Mouse (Mus musculus): ENCODE data around the gene Fam217a. TPM values are rescaled to one million over a fixed set of nuclear protein-coding genes. Genes with fewer than 3 reads are reported as not detected.
"Not testable (repeated sequence)": the region's sequence is repeated elsewhere in the genome, so short reads cannot be mapped to it uniquely, and the experiment has no call there.

Gene Fam217a
- polyA plus RNA-seq, 1 experiment from 2014 or later = 0.87 TPM

GRCm38 (mm10) chr13:34864420-34865169 lies 59.5 kb downstream of the Fam217a start:
- no peak overlapping the region for H3K4me2 ChIP-seq
- no peaks in the 10 kb centered on the region for H3K4me1 ChIP-seq
- peak; percentile 83 for ATAC-seq (ENCODE audit: low FRiP score)
- H3K36me3 ChIP-seq = no peaks in the 10 kb centered on the region
- H3K27me3 ChIP-seq (replicated peaks) = no peaks in the 10 kb centered on the region
- H3K27ac ChIP-seq (replicated peaks) = no peak overlapping the region
- 40% methylated on average over 7 of the region's 7 CpGs for WGBS
- no peaks in the 10 kb centered on the region for H3K9me3 ChIP-seq (replicated peaks)
- no peak overlapping the region for H3K9ac ChIP-seq (replicated peaks)
- no peak overlapping the region for H3K4me3 ChIP-seq (replicated peaks)

- not testable (repeated sequence) for H3K4me1 ChIP-seq; ATAC-seq (ENCODE audit: low FRiP score); H3K36me3 ChIP-seq; H3K9me3 ChIP-seq (replicated peaks); H3K9ac ChIP-seq (replicated peaks); H3K27me3 ChIP-seq (replicated peaks); H3K4me3 ChIP-seq (replicated peaks); H3K4me2 ChIP-seq; H3K27ac ChIP-seq (replicated peaks)
- 66% methylated on average over 7 of the region's 8 CpGs for WGBS
These were observed 62.9 kb downstream of the Fam217a start for GRCm38 (mm10) chr13:34861166-34861565.

Other genes with a start within 250 kb of the Fam217a start
- not detected in 2 replicates for gene Fam50b, start 189.5 kb downstream of the Fam217a start, polyA plus RNA-seq (2015; fragmentation: Nextera tagmentation; extraction: Ambion mirVana)
- gene Prpf4b, start 49.0 kb downstream of the Fam217a start, polyA plus RNA-seq (2015; fragmentation: Nextera tagmentation; extraction: Ambion mirVana) = 55.0 and 59.2 TPM in 2 replicates
- not detected in 2 replicates for gene 4933417A18Rik, start 99 bp upstream of the Fam217a start, polyA plus RNA-seq (2015; fragmentation: Nextera tagmentation; extraction: Ambion mirVana)
- 0.37 and 0.68 TPM in 2 replicates for gene Eci3, start 39.5 kb upstream of the Fam217a start, polyA plus RNA-seq (2015; fragmentation: Nextera tagmentation; extraction: Ambion mirVana)
- 93.0 and 100 TPM in 2 replicates for gene Eci2, start 102.8 kb upstream of the Fam217a start, polyA plus RNA-seq (2015; fragmentation: Nextera tagmentation; extraction: Ambion mirVana)